Mouse (Mus musculus) embryonic fibroblast, embryonic 13.5 days (primary cell): Measurements from ENCODE around the gene 4930519G04Rik.

Experiments
- CTCF ChIP-seq: IDR thresholded peaks from 2 replicates; pipeline ENCODE4 v1.5.1; 2011; ENCODE audit warnings: mild to moderate bottlenecking, control low read depth, low read length, moderate library complexity, borderline replicate concordance; ENCODE audit not compliant: insufficient read depth
- POLR2A ChIP-seq: IDR thresholded peaks from 2 replicates; pipeline ENCODE4 v1.6.1; 2011; ENCODE audit warnings: low read depth, mild to moderate bottlenecking, control low read depth, low read length, moderate library complexity

- TF ChIP-seq POLR2A (no peak), CTCF (no peak)
Observed at GRCm38 (mm10) chr5:114861730-114862129, 8.3 kb downstream of the 4930519G04Rik start.
